Mouse (Mus musculus) liver, embryonic 14.5 days (tissue): ENCODE results near the gene Engase.

Source experiments
- CTCF ChIP-seq: IDR thresholded peaks from 2 replicates; pipeline ENCODE4 v1.5.1; 2016; ENCODE audit warnings: antibody characterized with exemption, low read depth, control low read depth
- EP300 ChIP-seq: IDR thresholded peaks from 2 replicates; pipeline ENCODE4 v1.6.1; 2016; ENCODE audit warnings: antibody characterized with exemption, low read depth

DNA sequence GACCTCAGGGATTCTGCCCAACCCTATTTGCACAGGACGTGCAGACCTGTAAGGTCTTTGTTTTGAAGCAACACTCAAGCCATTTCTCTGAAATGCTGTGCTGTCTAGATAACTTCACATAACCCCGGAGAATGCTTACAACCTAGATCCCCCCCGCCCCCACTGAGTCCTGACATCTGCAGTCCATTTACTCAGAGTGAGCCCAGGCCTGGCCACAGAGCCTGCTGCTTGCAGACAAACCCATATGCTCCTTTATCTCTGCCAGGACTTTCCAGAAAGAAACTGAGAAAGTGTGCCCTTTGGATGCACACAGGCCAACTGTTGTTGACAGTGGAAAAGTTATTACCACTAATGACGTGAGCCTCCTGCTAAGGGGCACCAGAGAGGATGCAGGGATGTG is 29.3 kb upstream of the Engase start:
- TF ChIP-seq CTCF (no peak), EP300 (no peak)
